Mouse (Mus musculus) lung, postnatal 0 days (tissue): ENCODE measurements around the gene Piezo1.

Experiments
- CTCF ChIP-seq: IDR thresholded peaks from 2 replicates; pipeline ENCODE4 v1.5.1; 2016; ENCODE audit warnings: antibody characterized with exemption, mild to moderate bottlenecking
- EP300 ChIP-seq: IDR thresholded peaks from 2 replicates; pipeline ENCODE4 v1.6.1; 2016; ENCODE audit warnings: antibody characterized with exemption, mild to moderate bottlenecking, control low read depth

DNA sequence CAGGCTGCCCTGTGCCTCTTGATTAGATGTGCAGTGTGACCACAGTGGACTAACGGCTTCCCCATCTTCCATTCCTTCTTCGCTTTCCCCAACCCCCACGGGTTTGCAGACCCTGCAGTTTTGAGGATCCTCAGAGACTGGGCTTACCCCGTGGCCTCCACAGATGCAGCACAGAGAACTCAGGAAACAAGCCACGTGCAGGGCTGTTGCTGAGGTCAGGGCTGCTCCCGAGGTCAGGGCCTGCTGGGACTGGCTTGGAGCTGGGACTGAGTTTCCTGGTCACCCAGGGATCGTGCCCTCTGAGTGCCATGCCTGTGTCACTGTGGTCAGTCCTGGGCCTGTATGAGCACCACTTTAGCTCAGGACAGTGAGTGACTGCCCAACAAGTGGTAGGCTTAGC lies 86.1 kb downstream of the Piezo1 start:
- TF ChIP-seq CTCF (no peak), EP300 (no peak)
